Mouse (Mus musculus) cerebellum, adult 18-20 months (tissue): ENCODE measurements around the gene Bag3.
A peak's percentile ranks its signal among the peaks of the same experiment; 100 is the strongest.

Source experiments
- DNase-seq, 2 experiments: peaks; one replicate each; pipeline ENCODE4 v3.0.0; 2021

Gene Bag3

GRCm38 (mm10) chr7:128523349-128523961 lies at the start of gene Bag3:
Bag3 (plus strand) TSS chr7:128523616.
- DNase-seq: peak; percentile 86 to 91

GRCm38 (mm10) chr7:128474322-128474721 lies 49.1 kb upstream of the Bag3 start:
- DNase-seq: peak; percentile 89 to 92

GRCm38 (mm10) chr7:128488986-128489385 lies 34.4 kb upstream of the Bag3 start:
- DNase-seq: no peak

- no peak for DNase-seq
Measured at GRCm38 (mm10) chr7:128494546-128494945, 28.9 kb upstream of the Bag3 start.

- DNase-seq: no peak
Measured at GRCm38 (mm10) chr7:128499801-128500200, 23.6 kb upstream of the Bag3 start.

GRCm38 (mm10) chr7:128504091-128504490 lies 19.3 kb upstream of the Bag3 start:
- no peak for DNase-seq

GRCm38 (mm10) chr7:128511936-128512335 lies 11.5 kb upstream of the Bag3 start:
- DNase-seq: no peak

- no peak for DNase-seq
Measured at GRCm38 (mm10) chr7:128513512-128513911, 9.9 kb upstream of the Bag3 start.

GRCm38 (mm10) chr7:128514341-128514740 lies 9.1 kb upstream of the Bag3 start:
- DNase-seq: no peak

- no peak for DNase-seq
Measured at GRCm38 (mm10) chr7:128516346-128516745, 7.1 kb upstream of the Bag3 start.

GRCm38 (mm10) chr7:128519316-128520050 lies 3.9 kb upstream of the Bag3 start:
- DNase-seq: no peak

GRCm38 (mm10) chr7:128523962-128524581 lies 656 bp downstream of the Bag3 start:
- DNase-seq: peak; percentile 31 to 55

GRCm38 (mm10) chr7:128524641-128525040 lies 1.2 kb downstream of the Bag3 start:
- no peak for DNase-seq

GRCm38 (mm10) chr7:128526611-128527010 lies 3.2 kb downstream of the Bag3 start:
- DNase-seq: no peak

GRCm38 (mm10) chr7:128528596-128528995 lies 5.2 kb downstream of the Bag3 start:
- no peak for DNase-seq

GRCm38 (mm10) chr7:128529126-128529525 lies 5.7 kb downstream of the Bag3 start:
- DNase-seq: no peak

- DNase-seq: peak; percentile 33 to 38
Measured at GRCm38 (mm10) chr7:128529574-128530051, 6.2 kb downstream of the Bag3 start.

GRCm38 (mm10) chr7:128531031-128531430 lies 7.6 kb downstream of the Bag3 start:
- peak; percentile 34 to 41 for DNase-seq

GRCm38 (mm10) chr7:128531929-128532328 lies 8.5 kb downstream of the Bag3 start:
- DNase-seq: peak; percentile 78 to 87

GRCm38 (mm10) chr7:128532441-128533166 lies 9.2 kb downstream of the Bag3 start:
- DNase-seq: no peak

GRCm38 (mm10) chr7:128534984-128535491 lies 11.6 kb downstream of the Bag3 start:
- no peak for DNase-seq

- no peak for DNase-seq
Measured at GRCm38 (mm10) chr7:128536074-128536473, 12.7 kb downstream of the Bag3 start.

- DNase-seq: no peak
Measured at GRCm38 (mm10) chr7:128537676-128538075, 14.3 kb downstream of the Bag3 start.
